ENCODE assay signal across 7 mouse cellular contexts in the genomic region with DNA sequence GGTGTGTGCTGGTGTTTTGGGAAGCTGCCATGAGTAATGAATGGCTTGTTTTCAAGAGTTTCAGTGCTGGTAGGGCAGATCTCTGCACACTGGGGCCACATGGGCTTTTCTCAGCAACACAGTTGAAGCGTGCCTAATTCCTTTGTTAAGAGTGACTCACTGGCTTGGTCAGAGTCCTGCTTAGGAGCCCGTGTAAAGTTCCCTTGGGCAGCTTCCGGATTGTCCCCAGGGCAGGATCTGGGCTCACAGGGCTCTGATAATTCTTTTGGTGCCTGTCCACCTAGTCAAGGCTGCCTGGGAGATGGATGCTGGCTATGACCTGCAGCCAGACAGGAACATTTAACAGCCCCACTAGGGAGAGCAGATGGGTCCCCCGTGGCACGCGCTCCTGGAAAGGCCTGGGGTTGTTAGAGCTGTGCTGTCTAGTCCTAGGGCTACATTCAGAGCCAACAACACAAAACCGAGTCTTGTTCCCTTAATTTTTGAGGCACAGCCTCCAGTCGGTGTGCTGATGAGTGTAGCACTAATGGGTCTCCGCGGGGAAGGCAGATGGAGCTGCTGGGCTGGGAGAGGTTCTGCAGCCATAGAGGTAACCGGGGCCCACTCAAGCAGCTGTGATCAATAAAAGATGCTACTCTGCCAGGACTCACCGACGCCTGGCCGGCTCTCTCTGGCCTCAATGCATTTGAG. TPM values are rescaled to one million over a fixed set of nuclear protein-coding genes. Genes with fewer than 3 reads are reported as not detected.
DNase-seq lines count a peak whose midpoint lies in the region; ATAC-seq lines count a peak whose summit lies in the region.

No protein-coding gene starts in this region.

- ATAC-seq in forebrain, embryonic 12.5 days (ENCODE audit: low FRiP score), result peak; percentile 49
- peak; percentile 74 for ATAC-seq in hindbrain, embryonic 12.5 days (ENCODE audit: low FRiP score)
- ATAC-seq in neural tube, embryonic 11.5 days (ENCODE audit: insufficient read depth, low FRiP score, low TSS enrichment), result peak; percentile 80

- H3K9me3 ChIP-seq in forebrain, embryonic 12.5 days, result peaks cover 8% of the 10 kb centered on the region; the same call in 1 of the 2 replicates
- H3K9me3 ChIP-seq in hindbrain, embryonic 12.5 days (replicated peaks), result peaks cover 10% of the 10 kb centered on the region
- H3K9me3 ChIP-seq in neural tube, embryonic 11.5 days (ENCODE audit: control insufficient read depth, low read length), result no peaks in the 10 kb centered on the region

- H3K36me3 ChIP-seq in forebrain, embryonic 12.5 days (replicated peaks), result peaks cover 29% of the 10 kb centered on the region
- H3K36me3 ChIP-seq in hindbrain, embryonic 12.5 days, result peaks cover 29% of the 10 kb centered on the region
- H3K36me3 ChIP-seq in neural tube, embryonic 11.5 days (ENCODE audit: control insufficient read depth, insufficient read depth, low read length), result peaks cover 3% of the 10 kb centered on the region

- H3K27ac ChIP-seq in forebrain, embryonic 12.5 days, result peak overlapping the region; percentile 88
- peak overlapping the region; percentile 91 for H3K27ac ChIP-seq in hindbrain, embryonic 12.5 days
- H3K27ac ChIP-seq in neural tube, embryonic 11.5 days (ENCODE audit: low read depth, low read length), result peak overlapping the region; percentile 94

- no peak overlapping the region for H3K4me2 ChIP-seq in forebrain, embryonic 12.5 days
- H3K4me2 ChIP-seq in hindbrain, embryonic 12.5 days (replicated peaks), result peak overlapping the region; percentile 6; the same call in 1 of the 2 replicates
- peak overlapping the region; percentile 14; the same call in 1 of the 2 replicates for H3K4me2 ChIP-seq in neural tube, embryonic 11.5 days (ENCODE audit: low read depth)

- WGBS in forebrain, embryonic 12.5 days, result 13% methylated on average over 14 of the region's 14 CpGs
- WGBS in hindbrain, embryonic 12.5 days, result 24% methylated on average over 14 of the region's 14 CpGs
- 21% methylated on average over 14 of the region's 14 CpGs for WGBS in neural tube, embryonic 11.5 days

- no peak overlapping the region for H3K4me3 ChIP-seq in forebrain, embryonic 12.5 days (replicated peaks)
- no peak overlapping the region for H3K4me3 ChIP-seq in hindbrain, embryonic 12.5 days
- no peak overlapping the region for H3K4me3 ChIP-seq in neural tube, embryonic 11.5 days (ENCODE audit: low read depth, low read length)

- H3K4me1 ChIP-seq in forebrain, embryonic 12.5 days, result peaks cover 36% of the 10 kb centered on the region
- H3K4me1 ChIP-seq in hindbrain, embryonic 12.5 days, result peaks cover 41% of the 10 kb centered on the region
- peaks cover 24% of the 10 kb centered on the region for H3K4me1 ChIP-seq in neural tube, embryonic 11.5 days (ENCODE audit: control insufficient read depth, insufficient read depth, low read length)

- H3K9ac ChIP-seq in forebrain, embryonic 12.5 days, result no peak overlapping the region
- no peak overlapping the region for H3K9ac ChIP-seq in hindbrain, embryonic 12.5 days
- H3K9ac ChIP-seq in neural tube, embryonic 11.5 days (ENCODE audit: low read length), result peak overlapping the region; percentile 43

- no peaks in the 10 kb centered on the region for H3K27me3 ChIP-seq in forebrain, embryonic 12.5 days
- H3K27me3 ChIP-seq in hindbrain, embryonic 12.5 days, result no peaks in the 10 kb centered on the region
- no peaks in the 10 kb centered on the region for H3K27me3 ChIP-seq in neural tube, embryonic 11.5 days (ENCODE audit: control insufficient read depth, insufficient read depth, low read length)

- DNase-seq in Muller cell, postnatal 12 days (ENCODE audit: inconsistent ontology term), result peak; percentile 97
- peak; percentile 27 to 49 for DNase-seq in adrenal gland, postnatal 36 days
- peak; percentile 18 to 19 for DNase-seq in layer of hippocampus, postnatal 25 days (ENCODE audit: extremely low spot score in 1 of 2, low spot score in 1 of 2)
- peak; percentile 74 for DNase-seq in neural tube, embryonic 11.5 days (ENCODE audit: low spot score)
- DNase-seq in T-cell, adult 2 months (ENCODE audit: low spot score), result no peak

RNA-seq across cellular contexts. Expression of gene Pepd, which starts 27.2 kb away (rescaled TPM):
- total RNA-seq in adrenal gland, postnatal 36 days (2021), result 100 to 1,000 TPM in 1 of 2 experiments, 10 to 100 TPM in 1; 85.8 to 112 TPM
- polyA plus RNA-seq in forebrain, embryonic 12.5 days (2016; fragmentation: Nextera tagmentation; extraction: Ambion mirVana), result 54.9 and 58.6 TPM in 2 replicates
- 55.6 and 56.0 TPM in 2 replicates for polyA plus RNA-seq in hindbrain, embryonic 12.5 days (2016; fragmentation: Nextera tagmentation; extraction: Ambion mirVana)
- 10 to 100 TPM; 28.1 to 30.4 TPM for total RNA-seq in layer of hippocampus, postnatal 25 days (2021)
- 62.9 and 74.2 TPM in 2 replicates for polyA plus RNA-seq in neural tube, embryonic 11.5 days (2014; fragmentation: Nextera tagmentation; extraction: Ambion mirVana)
